Mouse (Mus musculus) T-helper 2 cell (primary cell): Measurements from ENCODE around the gene Gng7.
"Not testable (repeated sequence)": the region's sequence is repeated elsewhere in the genome, so short reads cannot be mapped to it uniquely, and the experiment has no call there.

Experiments
- in situ Hi-C: fragments of 300-600 bp; cut with MboI, MseI; formaldehyde crosslinking; loops from one replicate; pipeline ENCODE4 v1.15.1; 2025; ENCODE audit warnings: high pct_unique_total_duplicates

The Gng7 gene

DNA sequence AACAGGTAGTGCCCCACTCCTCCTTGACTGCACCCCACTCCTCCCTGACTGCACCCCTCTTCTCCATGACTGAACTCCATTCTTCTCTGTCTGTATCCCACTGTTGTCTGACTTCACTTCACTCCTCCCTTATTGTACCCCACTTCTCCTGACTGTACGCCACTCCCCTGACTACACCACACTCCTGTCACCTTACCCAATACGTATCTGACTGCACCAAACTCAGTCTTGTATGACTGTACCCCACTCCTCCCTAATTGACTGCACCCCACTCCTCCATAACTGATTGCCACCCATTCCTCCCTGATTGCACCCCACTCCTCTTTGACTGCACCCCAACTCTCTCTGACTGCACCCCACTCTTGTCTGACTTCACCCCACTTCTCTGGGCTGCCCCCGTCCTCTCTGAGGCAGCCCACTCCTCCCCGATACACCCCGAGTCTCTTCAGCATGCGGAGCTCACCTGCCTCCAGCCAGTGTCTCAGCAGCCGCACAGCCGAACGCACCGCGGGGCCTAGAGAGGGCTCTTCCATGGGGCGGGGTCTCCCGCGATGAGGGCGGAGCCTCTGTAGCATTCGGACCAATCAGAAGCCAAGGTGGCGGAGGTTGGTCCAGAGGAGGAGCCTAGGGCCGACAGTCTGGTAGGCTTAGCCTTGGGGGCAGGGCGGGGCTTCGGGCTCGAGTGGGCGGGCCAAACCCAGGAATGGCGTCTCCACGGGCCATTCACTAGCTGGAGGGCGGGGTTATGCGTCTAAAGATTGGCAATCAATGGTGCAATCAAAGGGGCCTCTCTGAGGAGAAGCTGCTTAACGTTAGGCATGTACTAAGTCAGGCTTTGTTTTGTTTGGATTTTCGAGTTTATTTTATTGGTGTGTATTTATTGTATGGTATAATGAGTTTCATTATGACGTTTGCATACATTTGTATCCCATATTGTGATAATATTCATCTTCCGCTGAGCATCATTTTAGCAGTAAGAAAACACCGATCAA, at the start of gene Gng7:
Gene Gng7 (minus strand): TSS at position 553 of the 992 bp plus-strand sequence.
- in situ Hi-C loops: no loop called here

DNA sequence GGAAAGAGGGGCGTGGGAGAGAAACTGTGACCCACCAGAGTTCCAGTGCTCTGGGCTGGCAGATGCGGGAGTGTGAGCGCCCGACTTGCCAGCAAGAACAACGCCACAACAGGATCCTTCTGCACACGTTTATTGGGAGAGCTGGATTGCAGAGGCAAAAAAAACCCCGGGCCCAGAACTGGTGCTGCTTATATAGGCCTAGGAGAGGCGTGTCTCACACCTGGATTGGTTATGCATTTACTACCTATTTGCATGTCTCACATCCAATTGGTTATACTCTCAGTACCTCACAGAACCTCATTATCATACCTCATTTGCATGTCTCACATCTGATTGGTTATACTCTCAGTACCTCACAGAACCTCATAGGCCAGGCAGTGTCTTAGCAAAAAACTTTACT, 49.8 kb upstream of the Gng7 start:
- in situ Hi-C loops: not testable (repeated sequence)

DNA sequence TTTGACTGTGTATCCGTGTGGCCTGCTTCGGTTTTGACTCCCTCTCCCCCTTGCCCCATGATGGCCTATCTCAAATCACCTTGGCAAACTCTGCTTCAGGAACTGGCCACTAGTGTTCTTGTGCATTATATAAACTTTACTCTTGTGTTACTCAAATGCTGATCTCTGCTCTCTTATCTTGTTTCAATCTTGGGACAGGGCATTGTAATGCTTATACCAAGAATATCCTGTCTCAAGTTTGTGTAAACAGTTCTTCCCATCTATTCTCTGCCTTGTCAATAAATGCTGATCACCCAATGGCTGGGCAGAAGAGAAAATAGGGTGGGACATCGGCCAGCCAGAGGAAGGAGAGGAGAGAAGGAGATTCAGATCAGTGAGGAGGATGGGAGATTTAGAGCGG, 48.0 kb upstream of the Gng7 start:
- in situ Hi-C loops: no loop called here

DNA sequence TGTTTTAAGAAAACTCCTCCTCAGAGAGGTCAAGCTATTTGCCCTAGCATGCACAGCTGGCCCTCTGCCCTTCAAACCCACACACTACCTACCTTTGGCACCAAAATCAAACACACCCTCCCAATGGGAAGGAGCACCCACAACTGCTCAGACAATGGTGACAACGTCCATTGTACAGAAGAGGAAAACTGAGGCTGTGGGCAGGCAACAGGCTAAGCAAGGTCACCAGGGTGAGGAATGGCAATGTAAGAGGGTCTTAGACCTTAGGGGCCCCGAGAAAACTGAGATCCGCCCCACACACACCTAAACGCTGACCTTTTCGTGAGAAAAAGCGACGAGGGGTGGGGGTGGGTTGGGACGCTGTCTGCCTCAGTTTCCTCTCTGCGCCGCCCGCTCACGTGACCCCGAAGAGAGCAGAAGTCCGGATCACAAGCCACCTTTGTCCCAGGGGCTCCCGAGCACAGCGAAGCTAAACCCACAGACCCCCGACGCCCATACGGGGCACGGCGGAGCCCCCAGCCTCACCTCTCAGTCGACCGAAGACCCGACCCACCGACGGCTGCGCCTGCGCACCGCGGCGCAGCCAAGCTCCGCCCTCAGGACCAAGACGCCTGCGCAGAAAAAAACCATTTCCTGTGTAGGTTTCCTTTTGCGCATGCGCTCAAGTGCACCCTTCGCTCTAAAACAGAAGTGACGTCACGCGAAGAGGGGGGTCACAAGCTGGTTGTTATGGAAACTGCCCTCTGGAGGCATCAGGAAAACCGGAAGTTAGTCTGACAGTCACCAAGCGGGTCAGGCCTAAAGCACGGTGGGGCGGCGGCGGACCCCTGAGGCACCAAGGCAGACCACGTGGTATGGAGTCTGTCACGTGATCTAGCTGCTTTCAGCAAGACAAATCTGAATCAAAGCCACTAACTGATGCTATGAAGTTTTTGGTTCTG, 45.1 kb upstream of the Gng7 start, which contains the start of gene Sgta:
Gene Sgta (minus strand): TSS at position 579 of the 941 bp plus-strand sequence.
- in situ Hi-C loops: loop anchor here (10.0 kb wide), 1 partner anchor 285 kb away; the partner anchor contains the start of gene Gipc3

DNA sequence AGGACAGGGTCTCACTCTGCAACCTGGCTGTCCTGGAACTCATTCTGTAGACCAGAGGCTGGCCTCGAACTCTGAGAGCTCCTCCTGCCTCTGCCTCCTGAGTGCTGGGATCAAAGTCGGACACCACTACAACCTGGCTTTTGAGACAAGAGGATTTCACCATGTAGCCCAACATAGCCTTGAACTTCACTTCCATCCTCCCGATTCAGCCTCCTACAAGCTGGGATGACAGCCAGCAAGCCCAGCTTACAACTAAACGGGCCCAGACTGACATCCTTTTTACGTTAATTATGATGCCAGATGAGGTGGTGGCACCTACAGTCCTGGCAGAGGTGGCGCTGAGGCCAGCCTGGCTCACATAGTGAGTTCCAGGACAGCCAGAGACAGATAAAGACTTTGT, 44.2 kb upstream of the Gng7 start:
- in situ Hi-C loops: loop anchor here (10.0 kb wide), 1 partner anchor 286 kb away; the partner anchor contains the start of gene Gipc3

DNA sequence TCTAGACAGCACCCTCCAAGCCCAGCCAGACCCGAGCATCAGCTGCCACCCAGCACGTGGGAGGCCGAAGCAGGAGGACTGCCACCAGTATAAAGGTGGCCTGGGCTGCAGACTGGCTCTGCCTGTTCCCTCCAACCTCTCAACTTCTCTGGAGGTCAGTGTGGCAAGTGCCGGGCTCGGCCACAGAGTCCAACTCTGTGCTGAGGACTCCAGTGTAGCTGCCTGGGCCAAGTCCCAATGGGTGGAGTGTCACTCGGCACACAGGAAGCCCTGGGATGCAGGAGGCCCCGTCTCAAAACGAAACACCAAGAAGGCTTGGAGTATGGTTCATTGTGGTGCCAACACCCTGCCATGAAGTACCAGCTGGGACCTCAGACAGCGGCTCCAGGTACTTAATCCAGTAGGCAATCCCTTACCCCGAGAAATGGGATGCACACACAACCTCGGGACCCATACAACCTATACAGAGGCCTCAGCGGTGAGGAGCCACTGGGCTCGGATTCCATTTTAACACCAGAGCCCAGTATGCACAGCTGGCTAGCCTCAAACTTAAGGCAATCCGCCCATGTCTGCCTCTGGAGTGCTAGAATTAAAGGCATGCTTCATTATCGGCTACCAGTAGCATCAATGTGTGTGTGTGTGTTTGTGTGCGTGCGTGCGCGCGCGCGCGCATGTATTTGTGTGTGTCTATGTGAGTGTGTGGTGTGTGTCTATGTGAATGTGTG, 42.8 kb upstream of the Gng7 start:
- in situ Hi-C loops: loop anchor here (10.0 kb wide), 1 partner anchor 287 kb away; the partner anchor contains the start of gene Gipc3

DNA sequence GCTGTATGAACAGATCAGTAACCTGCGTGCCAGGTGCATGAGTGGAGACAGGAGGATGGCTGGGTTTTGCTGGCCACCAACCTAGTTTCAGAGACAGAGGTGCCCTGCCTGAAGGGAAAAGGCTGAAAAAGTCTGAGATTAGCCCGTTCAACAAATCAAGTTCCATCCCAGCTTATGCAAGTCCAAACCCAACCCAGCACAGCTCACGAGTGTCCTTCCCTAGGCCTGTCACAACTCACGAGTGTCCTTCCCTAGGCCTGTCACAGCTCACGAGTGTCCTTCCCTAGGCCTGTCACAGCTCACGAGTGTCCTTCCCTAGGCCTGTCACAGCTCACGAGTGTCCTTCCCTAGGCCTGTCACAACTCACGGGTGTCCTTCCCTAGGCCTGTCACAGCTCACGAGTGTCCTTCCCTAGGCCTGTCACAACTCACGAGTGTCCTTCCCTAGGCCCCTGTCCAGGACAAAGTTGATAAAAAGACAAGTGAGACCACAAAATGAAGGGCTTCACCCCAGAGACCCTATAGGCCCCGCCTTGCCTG, 41.1 kb upstream of the Gng7 start:
- in situ Hi-C loops: loop anchor here (10.0 kb wide), 1 partner anchor 289 kb away; the partner anchor contains the start of gene Gipc3

DNA sequence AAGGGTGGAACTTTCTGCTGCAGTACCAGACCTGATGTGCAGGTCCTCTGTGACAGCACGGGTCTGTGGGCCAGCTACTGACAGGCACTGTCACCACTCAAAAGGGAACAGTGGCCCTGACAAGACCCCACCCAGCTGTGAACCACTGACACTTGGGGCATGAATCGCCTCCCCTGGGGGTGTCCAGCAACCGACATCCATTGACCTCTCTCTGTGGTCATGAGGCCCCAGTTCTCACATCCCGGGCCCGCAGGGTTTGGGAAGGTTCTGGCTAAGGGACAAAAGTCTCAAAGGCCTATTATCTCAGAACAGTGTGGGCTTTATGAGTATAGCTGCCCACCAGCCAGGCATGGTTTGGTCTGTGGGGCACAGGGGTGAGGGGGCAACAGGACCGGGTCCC, 40.4 kb upstream of the Gng7 start:
- in situ Hi-C loops: loop anchor here (10.0 kb wide), 1 partner anchor 290 kb away; the partner anchor contains the start of gene Gipc3

DNA sequence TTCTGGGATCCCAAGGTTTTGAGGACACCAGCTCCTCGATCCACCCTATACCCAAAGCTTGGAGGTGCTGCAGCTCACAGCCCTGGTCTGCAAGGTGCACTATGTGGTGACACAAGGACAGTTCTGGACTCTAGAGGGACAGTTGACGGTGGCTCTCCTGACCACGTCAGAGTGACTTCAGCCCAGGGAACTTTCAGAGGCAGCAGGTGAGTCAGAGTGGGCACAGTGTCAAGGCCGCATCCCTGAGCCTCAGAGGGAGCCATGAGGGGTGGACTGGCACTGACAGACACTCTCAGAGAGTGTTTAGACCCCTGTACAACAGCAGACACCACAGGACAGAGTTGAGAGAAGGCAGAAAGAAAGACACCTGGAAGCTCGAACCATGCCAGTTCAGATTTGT, 37.8 kb upstream of the Gng7 start:
- in situ Hi-C loops: loop anchor here (10.0 kb wide), 1 partner anchor 292 kb away; the partner anchor contains the start of gene Gipc3

DNA sequence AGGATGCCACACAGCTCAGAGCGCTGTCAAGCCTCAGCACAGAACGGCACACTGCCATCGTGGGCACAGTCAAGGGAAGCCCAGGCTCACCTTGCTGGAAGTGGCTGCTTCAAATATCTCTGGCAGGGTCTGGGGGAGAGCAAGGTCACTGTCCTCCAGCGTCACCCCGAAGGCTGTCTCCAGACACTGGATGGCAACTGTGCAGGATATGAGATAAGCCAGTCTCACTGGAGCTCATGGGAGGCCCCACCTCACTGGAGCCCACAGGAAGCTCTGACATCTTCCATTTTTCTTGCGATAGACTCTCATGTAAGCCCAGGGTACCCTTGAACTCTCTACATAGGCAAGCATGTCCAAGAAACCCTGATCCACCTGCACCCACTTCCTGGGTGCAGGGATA, 36.4 kb upstream of the Gng7 start:
- in situ Hi-C loops: loop anchor here (10.0 kb wide), 1 partner anchor 294 kb away; the partner anchor contains the start of gene Gipc3

DNA sequence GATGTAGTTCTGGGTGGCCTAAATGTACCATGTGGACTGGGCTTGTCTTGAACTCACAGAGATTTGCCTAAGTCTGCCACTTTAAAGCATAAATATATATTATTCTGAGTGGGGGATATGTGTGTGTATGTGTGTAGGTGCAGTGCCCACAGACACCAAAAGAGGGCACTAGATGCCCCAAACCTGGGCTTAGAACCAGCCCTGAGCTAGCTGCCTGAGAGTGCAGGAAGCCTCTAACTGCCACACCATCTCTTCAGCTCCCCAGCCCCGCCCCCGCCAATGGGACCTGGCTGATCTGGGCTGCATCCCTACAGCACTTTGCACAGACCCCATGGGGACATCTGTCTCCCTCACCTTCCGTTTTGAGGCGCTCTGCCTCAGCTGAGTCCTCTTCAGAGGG, 35.9 kb upstream of the Gng7 start:
- in situ Hi-C loops: loop anchor here (10.0 kb wide), 1 partner anchor 294 kb away; the partner anchor contains the start of gene Gipc3

DNA sequence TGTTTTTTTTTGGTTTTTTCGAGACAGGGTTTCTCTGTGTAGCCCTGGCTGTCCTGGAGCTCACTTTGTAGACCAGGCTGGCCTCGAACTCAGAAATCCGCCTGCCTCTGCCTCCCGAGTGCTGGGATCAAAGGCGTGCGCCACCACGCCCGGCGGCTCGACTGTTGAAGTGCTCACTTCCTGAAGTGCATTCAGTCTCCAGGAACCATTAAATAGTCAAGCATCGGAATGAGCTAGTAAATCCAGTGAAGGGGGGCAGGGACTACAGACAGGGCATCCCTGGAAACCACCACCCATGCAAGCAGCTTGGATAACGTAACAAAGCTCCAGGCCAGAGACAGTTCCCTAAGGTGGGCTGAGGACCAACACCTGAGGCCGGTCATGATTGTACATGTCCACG, 30.5 kb upstream of the Gng7 start:
- in situ Hi-C loops: not testable (repeated sequence)

DNA sequence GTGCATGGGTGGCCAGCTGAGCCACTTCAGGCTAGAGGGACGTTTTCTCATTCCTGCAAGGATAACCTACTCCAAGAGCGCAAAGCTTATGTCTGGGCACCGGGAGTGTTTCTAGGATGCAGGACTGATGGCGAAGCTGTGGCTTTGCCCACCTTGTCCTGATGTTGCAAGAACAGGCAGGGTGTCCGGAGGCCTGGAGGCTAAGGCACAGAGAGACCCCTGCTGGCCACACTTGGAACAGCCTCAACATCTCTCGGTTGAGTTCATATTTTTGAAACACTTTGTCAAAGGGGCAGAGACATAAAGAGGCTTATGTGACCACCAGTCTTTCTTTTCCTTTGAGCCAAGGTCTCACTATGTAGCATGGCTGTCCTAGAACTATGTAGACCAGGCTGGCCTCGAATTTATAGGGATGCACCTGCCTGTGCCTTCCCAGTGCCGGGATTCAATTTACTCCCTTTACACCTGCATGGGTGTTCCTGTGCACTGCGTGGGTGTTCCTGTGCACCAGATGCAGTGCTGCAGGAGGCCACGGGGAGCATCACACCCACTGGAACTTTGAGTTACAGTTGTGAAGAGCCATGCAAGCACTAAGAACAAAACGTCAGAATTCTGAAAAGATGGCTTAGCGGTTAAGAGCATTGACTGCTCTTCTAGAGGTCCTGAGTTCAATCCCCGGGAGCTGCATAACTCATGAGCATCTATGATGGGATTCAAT, 26.9 kb upstream of the Gng7 start:
- in situ Hi-C loops: loop anchor here (5.0 kb wide), 1 partner anchor 44 kb away; no protein-coding TSS in a partner anchor

DNA sequence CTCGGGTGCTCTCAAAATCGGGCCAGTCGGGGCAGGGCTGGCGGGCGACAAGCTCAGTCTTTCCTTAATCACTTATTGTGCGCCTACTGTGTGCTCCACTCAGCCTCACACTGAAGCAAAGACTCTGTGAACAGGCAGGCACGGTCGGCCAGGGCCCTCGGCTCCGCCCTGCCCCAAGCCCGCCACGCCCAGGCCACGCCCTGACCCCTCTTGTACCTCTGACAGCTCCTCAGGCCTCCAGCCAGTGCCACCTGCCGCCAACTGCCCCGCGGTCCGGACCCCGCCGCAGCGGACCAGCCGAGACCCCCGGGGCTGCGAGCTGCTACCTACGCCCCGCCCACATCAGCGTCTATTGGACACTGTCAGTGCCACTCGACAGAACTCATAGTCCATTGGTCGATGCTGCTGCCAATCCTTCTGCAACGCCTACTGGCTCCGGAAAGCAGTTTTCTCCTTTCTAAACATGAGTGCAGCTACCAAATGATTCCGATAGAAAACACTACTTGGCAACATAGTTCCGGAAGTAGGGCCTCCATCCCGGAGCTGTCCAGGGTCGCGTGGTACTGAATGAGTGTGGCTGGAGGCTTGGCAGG, 22.3 kb upstream of the Gng7 start, which contains the start of gene Slc39a3:
Gene Slc39a3 (minus strand): TSS at position 439 of the 593 bp plus-strand sequence.
- in situ Hi-C loops: no loop called here

DNA sequence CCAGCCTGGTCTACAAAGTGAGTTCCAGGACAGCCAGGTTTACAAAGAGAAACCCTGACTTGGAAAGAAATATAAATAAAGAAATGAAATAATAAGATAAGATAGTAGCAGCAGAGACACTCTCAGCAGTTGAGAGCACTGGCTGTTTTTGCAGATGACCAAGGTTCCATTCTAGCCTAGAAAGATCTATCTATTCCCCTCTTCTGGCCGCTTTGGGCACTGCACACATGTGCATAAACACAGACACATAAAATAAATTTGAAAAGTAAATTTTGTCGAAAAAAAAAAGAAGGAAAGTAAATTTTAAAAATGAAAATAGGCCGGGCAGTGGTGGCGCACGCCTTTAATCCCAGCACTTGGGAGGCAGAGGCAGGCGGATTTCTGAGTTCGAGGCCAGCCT, 21.5 kb upstream of the Gng7 start:
- in situ Hi-C loops: no loop called here

DNA sequence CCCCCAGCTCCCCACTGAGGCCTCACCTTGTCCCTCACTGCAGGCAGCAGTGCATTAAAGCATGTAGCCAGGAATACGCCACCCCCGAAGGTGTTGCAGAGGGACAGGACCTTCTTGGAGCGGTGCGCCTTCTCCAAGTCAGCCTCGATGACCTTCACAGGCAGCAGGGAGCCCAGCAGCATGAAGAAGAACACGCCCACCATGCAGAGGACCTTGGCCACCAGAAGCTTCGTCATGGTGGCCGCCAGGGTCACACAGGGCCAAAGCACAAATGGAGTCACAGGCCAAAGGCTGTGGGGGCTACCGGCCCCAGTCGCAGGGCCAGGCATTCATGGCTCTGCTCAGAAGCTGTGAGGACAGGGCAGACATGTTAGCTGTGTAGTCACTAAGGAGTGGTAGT, 18.8 kb upstream of the Gng7 start:
- in situ Hi-C loops: no loop called here

DNA sequence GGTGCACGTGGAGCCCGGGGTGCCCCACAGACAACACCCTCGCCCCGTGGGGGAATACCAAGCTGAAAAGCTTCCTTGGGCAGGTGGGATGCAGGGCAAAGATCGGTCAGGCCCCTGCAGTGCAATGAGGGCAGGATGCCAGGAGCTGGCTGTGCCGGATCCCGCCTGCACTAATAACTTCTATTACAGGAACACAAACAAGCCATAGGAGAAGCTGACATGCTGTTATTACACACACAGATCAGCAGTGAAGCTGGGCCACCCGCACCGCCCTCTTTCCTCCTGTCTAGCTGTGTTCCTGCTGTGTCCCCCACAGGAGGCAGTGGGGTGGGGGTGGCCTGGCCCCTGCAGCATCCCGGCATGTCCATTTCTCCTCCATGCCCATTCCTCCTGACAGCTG, 14.3 kb upstream of the Gng7 start:
- in situ Hi-C loops: loop anchor here (10.0 kb wide), 1 partner anchor 56 kb away; no protein-coding TSS in a partner anchor

DNA sequence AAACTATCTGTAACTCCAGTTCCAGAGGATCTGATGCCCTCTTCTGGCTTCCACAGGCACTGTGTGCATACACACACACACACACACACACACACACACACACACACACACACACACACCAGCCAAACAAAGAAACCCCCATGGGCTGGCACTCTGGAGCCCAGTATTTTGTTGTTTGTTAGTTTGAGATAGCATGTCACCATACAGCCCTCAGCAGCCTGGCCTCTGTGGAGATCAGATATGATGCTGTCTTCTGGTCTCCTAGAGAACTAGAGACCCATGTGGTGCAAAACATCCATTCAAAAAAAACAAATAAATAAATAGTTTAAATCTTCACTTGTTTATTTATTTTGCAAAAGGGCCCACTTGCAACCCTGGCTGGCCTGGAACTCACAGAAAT, 13.5 kb upstream of the Gng7 start:
- in situ Hi-C loops: loop anchor here (10.0 kb wide), 1 partner anchor 57 kb away; no protein-coding TSS in a partner anchor

DNA sequence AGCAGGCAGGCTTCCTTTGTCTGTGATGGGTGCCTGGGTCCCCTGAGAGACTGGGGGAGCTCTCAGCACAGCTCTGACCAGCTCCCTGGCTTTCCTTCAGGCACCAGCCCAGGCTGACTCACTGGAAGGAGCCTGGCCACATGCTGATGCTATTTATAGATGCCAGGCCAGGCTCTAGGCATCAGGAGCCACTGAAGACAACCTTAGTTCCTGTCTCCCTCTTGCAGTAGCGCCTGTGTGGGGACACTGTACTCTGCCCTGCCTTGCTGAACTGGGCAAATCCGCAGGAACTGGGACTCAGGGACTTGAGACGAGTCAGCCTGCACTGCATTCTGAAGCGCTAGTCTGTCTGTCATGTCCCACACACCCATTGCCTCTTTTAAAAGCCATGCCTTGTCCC, 12.6 kb upstream of the Gng7 start:
- in situ Hi-C loops: loop anchor here (10.0 kb wide), 1 partner anchor 57 kb away; no protein-coding TSS in a partner anchor
